8 mouse cellular contexts compared by ENCODE assay signal in the genomic region with DNA sequence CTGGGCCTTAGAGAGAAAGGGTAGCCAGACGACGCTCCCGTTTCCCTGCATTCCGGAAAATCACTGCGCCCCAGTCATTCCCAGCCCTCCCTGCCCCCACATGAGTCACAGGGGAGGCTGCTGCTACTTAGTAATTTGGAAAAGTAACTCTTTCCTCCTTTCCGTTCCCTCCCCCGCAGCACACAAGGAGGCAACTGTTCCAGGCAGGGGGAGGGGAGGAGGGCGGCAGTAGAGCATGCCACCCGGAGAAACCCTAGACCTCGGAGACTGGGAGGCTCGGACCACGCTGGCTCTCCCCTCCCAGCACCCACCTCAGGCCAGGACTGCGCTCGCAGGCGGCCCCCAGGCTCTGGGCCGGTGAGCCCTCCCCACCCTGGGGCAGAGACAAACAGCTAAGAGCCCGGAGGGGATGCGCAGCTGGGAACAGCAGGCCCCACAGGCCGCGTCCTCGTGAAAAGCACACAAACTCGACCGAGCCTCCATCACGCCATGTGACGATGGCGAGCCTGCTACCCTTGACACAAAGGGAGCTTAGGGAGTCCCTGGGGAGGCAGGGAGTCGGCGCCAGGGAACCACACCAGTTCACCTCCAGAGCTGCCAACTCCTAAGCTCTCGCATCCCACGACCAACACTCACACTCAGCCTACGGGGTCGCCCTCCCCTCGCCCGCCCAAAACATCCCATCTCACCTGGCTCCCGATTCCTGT. TPM values are rescaled to one million over a fixed set of nuclear protein-coding genes. Genes with fewer than 3 reads are reported as not detected.
A peak's percentile ranks its signal among the peaks of the same experiment; 100 is the strongest.
DNase-seq lines count a peak whose midpoint lies in the region; ATAC-seq and TF ChIP-seq lines count a peak whose summit lies in the region.

No protein-coding gene starts in this region.

- H3K4me1 ChIP-seq in embryonic facial prominence, embryonic 14.5 days (ENCODE audit: control insufficient read depth, insufficient read depth, low read length), result peaks cover 20% of the 10 kb centered on the region
- peaks cover 16% of the 10 kb centered on the region for H3K4me1 ChIP-seq in heart, embryonic 11.5 days (ENCODE audit: control insufficient read depth, insufficient read depth, low read length)
- H3K4me1 ChIP-seq in kidney, postnatal 0 days (replicated peaks; ENCODE audit: insufficient read depth, low read length), result 0 out of 2 replicates have a peak, but pooled peaks cover 4% of the 10 kb centered on the region
- H3K4me1 ChIP-seq in liver, embryonic 12.5 days, result peaks cover 64% of the 10 kb centered on the region
- peaks cover 22% of the 10 kb centered on the region for H3K4me1 ChIP-seq in neural tube, embryonic 12.5 days
- H3K4me1 ChIP-seq in stomach, postnatal 0 days (replicated peaks; ENCODE audit: control insufficient read depth, insufficient read depth), result peaks cover 2% of the 10 kb centered on the region; the same call in 1 of the 2 replicates

- DNase-seq in 3134 (ENCODE audit: extremely low read depth, insufficient read length, low spot score), result peak; percentile 95
- DNase-seq in adrenal gland, postnatal 25 days, result peak; percentile 85
- peak; percentile 97 for DNase-seq in embryonic facial prominence, embryonic 14.5 days (ENCODE audit: low spot score)
- peak; percentile 99 for DNase-seq in kidney, postnatal 0 days (ENCODE audit: low spot score)
- DNase-seq in stomach, postnatal 0 days (ENCODE audit: low spot score), result peak; percentile 95

- H3K4me3 ChIP-seq in embryonic facial prominence, embryonic 14.5 days (ENCODE audit: low read depth, low read length), result peak overlapping the region; percentile 92
- H3K4me3 ChIP-seq in heart, embryonic 11.5 days (ENCODE audit: low read depth, low read length), result peak overlapping the region; percentile 99
- H3K4me3 ChIP-seq in kidney, postnatal 0 days (replicated peaks; ENCODE audit: low read depth, low read length), result peak overlapping the region; percentile 95
- peak overlapping the region; percentile 100 for H3K4me3 ChIP-seq in liver, embryonic 12.5 days
- peak overlapping the region; percentile 96 for H3K4me3 ChIP-seq in neural tube, embryonic 12.5 days
- peak overlapping the region; percentile 94 for H3K4me3 ChIP-seq in stomach, postnatal 0 days (ENCODE audit: low read depth, low read length)

- WGBS in embryonic facial prominence, embryonic 14.5 days, result 0% methylated on average over 20 of the region's 35 CpGs
- under 1% methylated on average over 32 of the region's 35 CpGs for WGBS in heart, embryonic 11.5 days (ENCODE audit: insufficient replicate concordance)
- under 1% methylated on average over 31 of the region's 35 CpGs for WGBS in kidney, postnatal 0 days
- under 1% methylated on average over 34 of the region's 35 CpGs for WGBS in liver, embryonic 12.5 days (ENCODE audit: insufficient replicate concordance)
- under 1% methylated on average over 32 of the region's 35 CpGs for WGBS in neural tube, embryonic 12.5 days
- under 1% methylated on average over 34 of the region's 35 CpGs for WGBS in stomach, postnatal 0 days

- no peaks in the 10 kb centered on the region for H3K27me3 ChIP-seq in embryonic facial prominence, embryonic 14.5 days (replicated peaks; ENCODE audit: control insufficient read depth, insufficient read depth, low read length)
- no peaks in the 10 kb centered on the region for H3K27me3 ChIP-seq in heart, embryonic 11.5 days (ENCODE audit: control insufficient read depth, insufficient read depth, low read length)
- H3K27me3 ChIP-seq in kidney, postnatal 0 days (ENCODE audit: insufficient read depth, low read length), result no peaks in the 10 kb centered on the region
- no peaks in the 10 kb centered on the region for H3K27me3 ChIP-seq in liver, embryonic 12.5 days (replicated peaks)
- no peaks in the 10 kb centered on the region for H3K27me3 ChIP-seq in neural tube, embryonic 12.5 days (replicated peaks)
- H3K27me3 ChIP-seq in stomach, postnatal 0 days (ENCODE audit: control insufficient read depth, insufficient read depth, low read length), result no peaks in the 10 kb centered on the region

- TF ChIP-seq CTCF in kidney, postnatal 0 days (IDR thresholded peaks at IDR 0.05; ENCODE audit: low read depth), result no peak
- no peak for TF ChIP-seq CTCF in stomach, postnatal 0 days (IDR thresholded peaks at IDR 0.05; ENCODE audit: low read depth)

- TF ChIP-seq EP300 in stomach, postnatal 0 days (optimal IDR thresholded peaks at IDR 0.05), result peak; percentile 45

- ATAC-seq in embryonic facial prominence, embryonic 14.5 days (ENCODE audit: low read depth), result peak; percentile 50
- ATAC-seq in heart, embryonic 11.5 days (replicated peaks; ENCODE audit: insufficient number of reproducible peaks, low FRiP score, low TSS enrichment), result peak; percentile 12
- ATAC-seq in kidney, postnatal 0 days (replicated peaks; ENCODE audit: low FRiP score, low read depth), result peak; percentile 72
- 0 out of 2 replicates have a peak, but pooled peaks have one; percentile 4 for ATAC-seq in liver, embryonic 12.5 days
- ATAC-seq in neural tube, embryonic 12.5 days (ENCODE audit: low FRiP score, low read depth), result peak; percentile 27
- peak; percentile 51 for ATAC-seq in stomach, postnatal 0 days (ENCODE audit: low FRiP score, low TSS enrichment)

- H3K27ac ChIP-seq in embryonic facial prominence, embryonic 14.5 days (replicated peaks; ENCODE audit: low read depth, low read length), result peak overlapping the region; percentile 99
- peak overlapping the region; percentile 100 for H3K27ac ChIP-seq in heart, embryonic 11.5 days (ENCODE audit: low read depth, low read length)
- peak overlapping the region; percentile 100 for H3K27ac ChIP-seq in kidney, postnatal 0 days
- peak overlapping the region; percentile 99 for H3K27ac ChIP-seq in liver, embryonic 12.5 days
- H3K27ac ChIP-seq in neural tube, embryonic 12.5 days, result peak overlapping the region; percentile 100
- peak overlapping the region; percentile 100 for H3K27ac ChIP-seq in stomach, postnatal 0 days (replicated peaks)

- H3K36me3 ChIP-seq in embryonic facial prominence, embryonic 14.5 days (ENCODE audit: control insufficient read depth, insufficient read depth, low read length), result peaks cover 29% of the 10 kb centered on the region
- H3K36me3 ChIP-seq in heart, embryonic 11.5 days (ENCODE audit: control insufficient read depth, insufficient read depth, low read length), result peaks cover 14% of the 10 kb centered on the region
- peaks cover 12% of the 10 kb centered on the region for H3K36me3 ChIP-seq in kidney, postnatal 0 days (ENCODE audit: insufficient read depth, low read length)
- H3K36me3 ChIP-seq in liver, embryonic 12.5 days, result peaks cover 28% of the 10 kb centered on the region
- H3K36me3 ChIP-seq in neural tube, embryonic 12.5 days, result peaks cover 19% of the 10 kb centered on the region
- peaks cover 10% of the 10 kb centered on the region for H3K36me3 ChIP-seq in stomach, postnatal 0 days (ENCODE audit: control insufficient read depth, insufficient read depth, low read length)

- peak overlapping the region; percentile 98 for H3K9ac ChIP-seq in embryonic facial prominence, embryonic 14.5 days (ENCODE audit: low read depth, low read length)
- H3K9ac ChIP-seq in heart, embryonic 11.5 days (ENCODE audit: low read depth, low read length), result peak overlapping the region; percentile 99
- H3K9ac ChIP-seq in kidney, postnatal 0 days (ENCODE audit: low read depth, low read length), result peak overlapping the region; percentile 97
- peak overlapping the region; percentile 95 for H3K9ac ChIP-seq in liver, embryonic 12.5 days
- H3K9ac ChIP-seq in neural tube, embryonic 12.5 days, result peak overlapping the region; percentile 97
- H3K9ac ChIP-seq in stomach, postnatal 0 days (ENCODE audit: low read length), result peak overlapping the region; percentile 96

- no peaks in the 10 kb centered on the region for H3K9me3 ChIP-seq in embryonic facial prominence, embryonic 14.5 days (ENCODE audit: control insufficient read depth, low read length)
- H3K9me3 ChIP-seq in heart, embryonic 11.5 days (replicated peaks; ENCODE audit: control insufficient read depth, low read length), result no peaks in the 10 kb centered on the region
- H3K9me3 ChIP-seq in kidney, postnatal 0 days (replicated peaks; ENCODE audit: low read length), result no peaks in the 10 kb centered on the region
- no peaks in the 10 kb centered on the region for H3K9me3 ChIP-seq in liver, embryonic 12.5 days (replicated peaks)
- no peaks in the 10 kb centered on the region for H3K9me3 ChIP-seq in neural tube, embryonic 12.5 days
- H3K9me3 ChIP-seq in stomach, postnatal 0 days (ENCODE audit: control insufficient read depth, low read length), result no peaks in the 10 kb centered on the region

- H3K4me2 ChIP-seq in embryonic facial prominence, embryonic 14.5 days (ENCODE audit: low read depth, low read length), result peak overlapping the region; percentile 90
- H3K4me2 ChIP-seq in heart, embryonic 11.5 days, result peak overlapping the region; percentile 98
- peak overlapping the region; percentile 95 for H3K4me2 ChIP-seq in kidney, postnatal 0 days (ENCODE audit: low read length)
- H3K4me2 ChIP-seq in liver, embryonic 12.5 days, result peak overlapping the region; percentile 95
- peak overlapping the region; percentile 99 for H3K4me2 ChIP-seq in neural tube, embryonic 12.5 days (replicated peaks)
- peak overlapping the region; percentile 95 for H3K4me2 ChIP-seq in stomach, postnatal 0 days (replicated peaks; ENCODE audit: low read depth)

RNA-seq across cellular contexts. Expression of gene Brd2, which starts 1.1 kb away (rescaled TPM):
- 209 and 233 TPM in 2 replicates for total RNA-seq in adrenal gland, postnatal 25 days (2021)
- 103 and 105 TPM in 2 replicates for polyA plus RNA-seq in embryonic facial prominence, embryonic 14.5 days (2014; fragmentation: Nextera tagmentation; extraction: Ambion mirVana)
- polyA plus RNA-seq in heart, embryonic 11.5 days (2014; fragmentation: Nextera tagmentation; extraction: Ambion mirVana), result 59.7 and 105 TPM in 2 replicates
- 90.2 and 100 TPM in 2 replicates for polyA plus RNA-seq in kidney, postnatal 0 days (2015; fragmentation: Nextera tagmentation; extraction: Ambion mirVana)
- 59.9 and 66.1 TPM in 2 replicates for polyA plus RNA-seq in liver, embryonic 12.5 days (2016; fragmentation: Nextera tagmentation; extraction: Ambion mirVana)
- 135 and 141 TPM in 2 replicates for polyA plus RNA-seq in neural tube, embryonic 12.5 days (2016; fragmentation: Nextera tagmentation; extraction: Ambion mirVana)
- 45.0 and 48.1 TPM in 2 replicates for polyA plus RNA-seq in stomach, postnatal 0 days (2015; fragmentation: Nextera tagmentation; extraction: Ambion mirVana)

RNA-seq across cellular contexts. Expression of gene H2-DMa, which starts 2.0 kb away (rescaled TPM):
- 9.0 and 11.5 TPM in 2 replicates for total RNA-seq in adrenal gland, postnatal 25 days (2021)
- 13.6 and 14.9 TPM in 2 replicates for polyA plus RNA-seq in embryonic facial prominence, embryonic 14.5 days (2014; fragmentation: Nextera tagmentation; extraction: Ambion mirVana)
- 6.2 and 8.1 TPM in 2 replicates for polyA plus RNA-seq in heart, embryonic 11.5 days (2014; fragmentation: Nextera tagmentation; extraction: Ambion mirVana)
- polyA plus RNA-seq in kidney, postnatal 0 days (2015; fragmentation: Nextera tagmentation; extraction: Ambion mirVana), result 18.6 and 20.6 TPM in 2 replicates
- 3.1 and 4.3 TPM in 2 replicates for polyA plus RNA-seq in liver, embryonic 12.5 days (2016; fragmentation: Nextera tagmentation; extraction: Ambion mirVana)
- polyA plus RNA-seq in neural tube, embryonic 12.5 days (2016; fragmentation: Nextera tagmentation; extraction: Ambion mirVana), result 12.3 and 15.0 TPM in 2 replicates
- polyA plus RNA-seq in stomach, postnatal 0 days (2015; fragmentation: Nextera tagmentation; extraction: Ambion mirVana), result 9.1 and 9.5 TPM in 2 replicates

RNA-seq across cellular contexts. Expression of gene H2-DMb2, which starts 21.8 kb away (rescaled TPM):
- 1.7 TPM in 1 of 2 replicates, not detected in the other for total RNA-seq in adrenal gland, postnatal 25 days (2021)
- polyA plus RNA-seq in embryonic facial prominence, embryonic 14.5 days (2014; fragmentation: Nextera tagmentation; extraction: Ambion mirVana), result 0.22 and 0.39 TPM in 2 replicates
- polyA plus RNA-seq in heart, embryonic 11.5 days (2014; fragmentation: Nextera tagmentation; extraction: Ambion mirVana), result 0.20 TPM in 1 of 2 replicates, not detected in the other
- polyA plus RNA-seq in kidney, postnatal 0 days (2015; fragmentation: Nextera tagmentation; extraction: Ambion mirVana), result 15.3 and 19.4 TPM in 2 replicates
- 0.30 and 0.35 TPM in 2 replicates for polyA plus RNA-seq in liver, embryonic 12.5 days (2016; fragmentation: Nextera tagmentation; extraction: Ambion mirVana)
- polyA plus RNA-seq in neural tube, embryonic 12.5 days (2016; fragmentation: Nextera tagmentation; extraction: Ambion mirVana), result 0.17 and 0.23 TPM in 2 replicates
- 0.45 and 0.53 TPM in 2 replicates for polyA plus RNA-seq in stomach, postnatal 0 days (2015; fragmentation: Nextera tagmentation; extraction: Ambion mirVana)

RNA-seq across cellular contexts. Expression of gene H2-Oa, which starts 29.2 kb away (rescaled TPM):
- total RNA-seq in adrenal gland, postnatal 25 days (2021), result 0.27 TPM in 1 of 2 replicates, not detected in the other
- polyA plus RNA-seq in embryonic facial prominence, embryonic 14.5 days (2014; fragmentation: Nextera tagmentation; extraction: Ambion mirVana), result 0.36 and 0.76 TPM in 2 replicates
- polyA plus RNA-seq in heart, embryonic 11.5 days (2014; fragmentation: Nextera tagmentation; extraction: Ambion mirVana), result 0.34 and 1.2 TPM in 2 replicates
- 0.83 and 0.95 TPM in 2 replicates for polyA plus RNA-seq in kidney, postnatal 0 days (2015; fragmentation: Nextera tagmentation; extraction: Ambion mirVana)
- polyA plus RNA-seq in liver, embryonic 12.5 days (2016; fragmentation: Nextera tagmentation; extraction: Ambion mirVana), result 0.37 and 0.56 TPM in 2 replicates
- polyA plus RNA-seq in neural tube, embryonic 12.5 days (2016; fragmentation: Nextera tagmentation; extraction: Ambion mirVana), result 0.44 and 0.50 TPM in 2 replicates
- 0.25 and 0.29 TPM in 2 replicates for polyA plus RNA-seq in stomach, postnatal 0 days (2015; fragmentation: Nextera tagmentation; extraction: Ambion mirVana)

RNA-seq across cellular contexts. Expression of gene H2-DMb1, which starts 31.5 kb away (rescaled TPM):
- 2.4 and 3.0 TPM in 2 replicates for total RNA-seq in adrenal gland, postnatal 25 days (2021)
- 2.8 and 4.3 TPM in 2 replicates for polyA plus RNA-seq in embryonic facial prominence, embryonic 14.5 days (2014; fragmentation: Nextera tagmentation; extraction: Ambion mirVana)
- polyA plus RNA-seq in heart, embryonic 11.5 days (2014; fragmentation: Nextera tagmentation; extraction: Ambion mirVana), result 0.27 and 0.29 TPM in 2 replicates
- polyA plus RNA-seq in kidney, postnatal 0 days (2015; fragmentation: Nextera tagmentation; extraction: Ambion mirVana), result 12.9 and 13.5 TPM in 2 replicates
- polyA plus RNA-seq in liver, embryonic 12.5 days (2016; fragmentation: Nextera tagmentation; extraction: Ambion mirVana), result 0.21 and 0.45 TPM in 2 replicates
- 0.23 and 0.47 TPM in 2 replicates for polyA plus RNA-seq in neural tube, embryonic 12.5 days (2016; fragmentation: Nextera tagmentation; extraction: Ambion mirVana)
- polyA plus RNA-seq in stomach, postnatal 0 days (2015; fragmentation: Nextera tagmentation; extraction: Ambion mirVana), result 2.1 and 2.6 TPM in 2 replicates

Comparison
In these comparisons a context has a peak if more than half of its experiments do, and no peak if none do; other contexts are left out.
1. Peak in every context shown above with its lines: DNase-seq, ATAC-seq, H3K4me3 ChIP-seq and H3K27ac ChIP-seq.
2. ATAC-seq: peak in every context shown above with its lines; median percentile 72 in kidney, postnatal 0 days; 51 in stomach, postnatal 0 days; 50 in embryonic facial prominence, embryonic 14.5 days; 27 in neural tube, embryonic 12.5 days; 12 in heart, embryonic 11.5 days; 4 in liver, embryonic 12.5 days.
3. RNA of gene H2-DMb2, which starts 21.8 kb away (polyA plus RNA-seq): 15.3 to 19.4 TPM in kidney, postnatal 0 days; 0.45 to 0.53 TPM in stomach, postnatal 0 days, 0.22 to 0.39 TPM in embryonic facial prominence, embryonic 14.5 days, 0.30 to 0.35 TPM in liver, embryonic 12.5 days, 0.17 to 0.23 TPM in neural tube, embryonic 12.5 days and 0.20 TPM in heart, embryonic 11.5 days; every median in the first group is over 10 times any median in the second.